Mouse (Mus musculus): ENCODE results near the gene Fam163a. TPM values are rescaled to one million over a fixed set of nuclear protein-coding genes. Genes with fewer than 3 reads are reported as not detected.

Gene Fam163a
- polyA plus RNA-seq, 1 experiment from 2014 or later: 7.6 TPM

- Histone ChIP-seq H3K9ac (no peak overlapping the region), H3K36me3 (peaks cover 14% of the 10 kb centered on the region), H3K4me3 (no peak overlapping the region), H3K27ac (no peak overlapping the region), H3K9me3 (no peaks in the 10 kb centered on the region), H3K27me3 (replicated peaks) (no peaks in the 10 kb centered on the region), H3K4me2 (replicated peaks) (peak overlapping the region; percentile 30; the same call in 1 of the 2 replicates), H3K4me1 (peaks cover 16% of the 10 kb centered on the region)
- 66% methylated on average over 5 of the region's 5 CpGs for WGBS
- no peak for ATAC-seq (ENCODE audit: low FRiP score, low read depth)
These were observed 167.7 kb downstream of the Fam163a start for GRCm38 (mm10) chr1:156037144-156037583.

- WGBS: under 1% methylated on average over 59 of the region's 59 CpGs
- peak within 1 kb of the TSS; percentile 97 for H3K27ac ChIP-seq
These were observed 168.7 kb downstream of the Fam163a start, which contains the start of gene Tor1aip1 for GRCm38 (mm10) chr1:156035930-156036737. Gene Tor1aip1 (minus strand): TSS chr1:156036480.

GRCm38 (mm10) chr1:156035269-156035929, 169.4 kb downstream of the Fam163a start, which contains the start of gene Tor1aip2:
Gene Tor1aip2 (plus strand): TSS chr1:156035403.
- H3K27ac ChIP-seq: peak within 1 kb of the TSS; percentile 97
- under 1% methylated on average over 59 of the region's 59 CpGs for WGBS
- H3K4me3 ChIP-seq: peak within 1 kb of the TSS; percentile 67
- H3K4me2 ChIP-seq (replicated peaks): peak within 1 kb of the TSS; percentile 72
- H3K36me3 ChIP-seq: peaks cover 28% of the 10 kb centered on the region
- H3K9me3 ChIP-seq: no peaks in the 10 kb centered on the region
- peak; percentile 82 for ATAC-seq (ENCODE audit: low FRiP score, low read depth)
- peak within 1 kb of the TSS; percentile 82 for H3K9ac ChIP-seq
- H3K4me1 ChIP-seq: peaks cover 8% of the 10 kb centered on the region
- no peaks in the 10 kb centered on the region for H3K27me3 ChIP-seq (replicated peaks)

More at GRCm38 (mm10) chr1:156035930-156036737, 168.7 kb downstream of the Fam163a start, which contains the start of gene Tor1aip1:
- Histone ChIP-seq H3K4me3 (peak within 1 kb of the TSS; percentile 67), H3K9ac (peak within 1 kb of the TSS; percentile 82), H3K27me3 (replicated peaks) (no peaks in the 10 kb centered on the region), H3K36me3 (peaks cover 21% of the 10 kb centered on the region), H3K4me2 (replicated peaks) (peak within 1 kb of the TSS; percentile 72), H3K4me1 (peaks cover 8% of the 10 kb centered on the region), H3K9me3 (no peaks in the 10 kb centered on the region)
- peak; percentile 95 for ATAC-seq (ENCODE audit: low FRiP score, low read depth)

- Histone ChIP-seq H3K9me3 (no peaks in the 10 kb centered on the region), H3K9ac (peak overlapping the region; percentile 47), H3K4me2 (replicated peaks) (peak overlapping the region; percentile 72), H3K36me3 (peaks cover 30% of the 10 kb centered on the region), H3K27ac (no peak overlapping the region), H3K4me3 (peak overlapping the region; percentile 67), H3K4me1 (peaks cover 8% of the 10 kb centered on the region), H3K27me3 (replicated peaks) (no peaks in the 10 kb centered on the region)
- 37% methylated on average over 1 of the region's 1 CpGs for WGBS
- no peak for ATAC-seq (ENCODE audit: low FRiP score, low read depth)
These were observed 170.2 kb downstream of the Fam163a start for GRCm38 (mm10) chr1:156034661-156035060.

GRCm38 (mm10) chr1:156033921-156034320, 170.9 kb downstream of the Fam163a start:
- ATAC-seq (ENCODE audit: low FRiP score, low read depth): no peak
- H3K36me3 ChIP-seq: peaks cover 35% of the 10 kb centered on the region
- H3K4me1 ChIP-seq: peaks cover 8% of the 10 kb centered on the region
- H3K4me2 ChIP-seq (replicated peaks): no peak overlapping the region
- H3K27ac ChIP-seq: no peak overlapping the region
- WGBS: 92% methylated on average over 7 of the region's 7 CpGs
- no peaks in the 10 kb centered on the region for H3K27me3 ChIP-seq (replicated peaks)
- H3K4me3 ChIP-seq: no peak overlapping the region
- H3K9ac ChIP-seq: no peak overlapping the region
- no peaks in the 10 kb centered on the region for H3K9me3 ChIP-seq

GRCm38 (mm10) chr1:156028340-156028975, 176.4 kb downstream of the Fam163a start:
- no peak overlapping the region for H3K27ac ChIP-seq
- no peaks in the 10 kb centered on the region for H3K9me3 ChIP-seq
- no peaks in the 10 kb centered on the region for H3K4me1 ChIP-seq
- peaks cover 42% of the 10 kb centered on the region for H3K36me3 ChIP-seq
- H3K4me2 ChIP-seq (replicated peaks): no peak overlapping the region
- H3K27me3 ChIP-seq (replicated peaks): no peaks in the 10 kb centered on the region
- WGBS: 96% methylated on average over 4 of the region's 4 CpGs
- no peak for ATAC-seq (ENCODE audit: low FRiP score, low read depth)
- no peak overlapping the region for H3K9ac ChIP-seq
- no peak overlapping the region for H3K4me3 ChIP-seq

- Histone ChIP-seq H3K36me3 (peaks cover 36% of the 10 kb centered on the region), H3K9ac (no peak overlapping the region)
These were observed 177.0 kb downstream of the Fam163a start for GRCm38 (mm10) chr1:156027849-156028248.

More at GRCm38 (mm10) chr1:156027849-156028248, 177.0 kb downstream of the Fam163a start:
- Histone ChIP-seq H3K9me3 (no peaks in the 10 kb centered on the region), H3K4me1 (no peaks in the 10 kb centered on the region), H3K4me2 (replicated peaks) (no peak overlapping the region), H3K27me3 (replicated peaks) (no peaks in the 10 kb centered on the region), H3K27ac (no peak overlapping the region), H3K4me3 (no peak overlapping the region)
- 89% methylated on average over 3 of the region's 3 CpGs for WGBS
- no peak for ATAC-seq (ENCODE audit: low FRiP score, low read depth)

Other genes with a start within 250 kb of the Fam163a start
- 10.2 and 10.5 TPM in 2 replicates for gene Cep350, start 231.8 kb downstream of the Fam163a start, polyA plus RNA-seq (2016; fragmentation: Nextera tagmentation; extraction: Ambion mirVana)
- 87.5 and 90.9 TPM in 2 replicates for gene Tor1aip2, start 169.6 kb downstream of the Fam163a start, polyA plus RNA-seq (2016; fragmentation: Nextera tagmentation; extraction: Ambion mirVana)
- 28.0 and 35.2 TPM in 2 replicates for gene Tor1aip1, start 168.5 kb downstream of the Fam163a start, polyA plus RNA-seq (2016; fragmentation: Nextera tagmentation; extraction: Ambion mirVana)
- gene Tdrd5, start 98.6 kb upstream of the Fam163a start, polyA plus RNA-seq (2016; fragmentation: Nextera tagmentation; extraction: Ambion mirVana): 0.19 and 0.22 TPM in 2 replicates
- not detected in 2 replicates for gene Nphs2, start 105.7 kb upstream of the Fam163a start, polyA plus RNA-seq (2016; fragmentation: Nextera tagmentation; extraction: Ambion mirVana)
- gene Gm2000, start 161.0 kb upstream of the Fam163a start, polyA plus RNA-seq (2016; fragmentation: Nextera tagmentation; extraction: Ambion mirVana): 628 and 657 TPM in 2 replicates
- gene Axdnd1, start 216.1 kb upstream of the Fam163a start, polyA plus RNA-seq (2016; fragmentation: Nextera tagmentation; extraction: Ambion mirVana): 0.26 TPM in 1 of 2 replicates, not detected in the other